Mouse (Mus musculus): Measurements from ENCODE around the gene Dmbt1.

- TF ChIP-seq CEBPB (IDR thresholded peaks at IDR 0.05; ENCODE audit: low read depth) (no peak), USF1 (IDR thresholded peaks at IDR 0.05; ENCODE audit: low read depth) (no peak), CTCF (IDR thresholded peaks at IDR 0.05; ENCODE audit: control insufficient read depth, insufficient read depth, insufficient read length) (no peak), MAX (IDR thresholded peaks at IDR 0.05) (no peak), MYOD1 (IDR thresholded peaks at IDR 0.05; ENCODE audit: control insufficient read depth, insufficient read length, low read depth) (no peak), MYOG (IDR thresholded peaks at IDR 0.05; ENCODE audit: control insufficient read depth, extremely low read depth, insufficient read length) (no peak)
These were observed 43.7 kb upstream of the Dmbt1 start for GRCm38 (mm10) chr7:130988146-130988545.

Data from C2C12 (cell line).